Mouse (Mus musculus) adrenal gland, postnatal 4 days (tissue): ENCODE data around the gene Dnah2. TPM values are rescaled to one million over a fixed set of nuclear protein-coding genes. Genes with fewer than 3 reads are reported as not detected.

Experiments used
- microRNA-seq: library from miRNA; unstranded; fragments of <30 nt; microRNA quantifications from one replicate; pipeline ENCODE4 v1.2.0, GENCODE M21; 2021
- total RNA-seq, 2 experiments: library from RNA; stranded (reverse); gene quantifications; 2 replicates each; pipeline ENCODE4 v1.2.3; 2021

The Dnah2 gene
- total RNA-seq, 2 experiments from 2014 or later = 1.1 to 1.7 TPM

Small RNA genes within 50 kb of the gene (microRNA-seq; reads per million reads assigned to microRNA genes)
- gene Gm27493 = not detected

Other genes starting within 250 kb of the Dnah2 start
- 10 to 100 TPM; 17.4 to 17.8 TPM for gene Cntrob, start 225.3 kb downstream of the Dnah2 start, total RNA-seq
- gene Trappc1, start 225.1 kb downstream of the Dnah2 start, total RNA-seq = 10 to 100 TPM; 80.3 to 82.5 TPM
- 10 to 100 TPM in 1 of 2 experiments, 1 to 10 TPM in 1; 9.7 to 10.4 TPM for gene Kcnab3, start 222.9 kb downstream of the Dnah2 start, total RNA-seq
- 10 to 100 TPM in 1 of 2 experiments, 1 to 10 TPM in 1; 9.4 to 10.6 TPM for gene Rnf227, start 208.6 kb downstream of the Dnah2 start, total RNA-seq
- gene Chd3, start 179.7 kb downstream of the Dnah2 start, total RNA-seq = 100 to 1,000 TPM; 164 to 190 TPM
- 100 to 1,000 TPM; 118 to 129 TPM for gene Naa38, start 153.6 kb downstream of the Dnah2 start, total RNA-seq
- 10 to 100 TPM; 42.0 to 44.3 TPM for gene Cyb5d1, start 153.5 kb downstream of the Dnah2 start, total RNA-seq
- 10 to 100 TPM; 23.4 to 27.2 TPM for gene Tmem88, start 150.9 kb downstream of the Dnah2 start, total RNA-seq
- gene Kdm6b, start 135.4 kb downstream of the Dnah2 start, total RNA-seq = 10 to 100 TPM; 48.7 to 52.5 TPM
- gene Efnb3, start 11.1 kb upstream of the Dnah2 start, total RNA-seq = 1 to 10 TPM; 9.4 to 9.6 TPM
- gene Wrap53, start 31.1 kb upstream of the Dnah2 start, total RNA-seq = 10 to 100 TPM; 13.0 to 13.1 TPM
- gene Trp53, start 31.2 kb upstream of the Dnah2 start, total RNA-seq = 100 to 1,000 TPM in 1 of 2 experiments, 10 to 100 TPM in 1; 92.4 to 101 TPM
- gene Atp1b2, start 56.8 kb upstream of the Dnah2 start, total RNA-seq = 10 to 100 TPM; 74.6 to 83.4 TPM
- under 1 TPM in 1 of 2 experiments, not detected in 1; 0.59 TPM for gene Shbg, start 68.8 kb upstream of the Dnah2 start, total RNA-seq
- gene Sat2, start 72.9 kb upstream of the Dnah2 start, total RNA-seq = 10 to 100 TPM; 18.3 to 20.9 TPM
- gene Fxr2, start 83.9 kb upstream of the Dnah2 start, total RNA-seq = 100 to 1,000 TPM in 1 of 2 experiments, 10 to 100 TPM in 1; 89.3 to 111 TPM
- gene Sox15, start 106.2 kb upstream of the Dnah2 start, total RNA-seq = under 1 TPM; 0.62 to 0.73 TPM
- gene Mpdu1, start 113.5 kb upstream of the Dnah2 start, total RNA-seq = 100 to 1,000 TPM; 107 to 119 TPM
- 10 to 100 TPM; 11.9 to 12.5 TPM for gene Cd68, start 117.0 kb upstream of the Dnah2 start, total RNA-seq
- gene Eif4a1, start 123.3 kb upstream of the Dnah2 start, total RNA-seq = 100 to 1,000 TPM; 640 to 673 TPM
- gene Senp3, start 133.0 kb upstream of the Dnah2 start, total RNA-seq = 10 to 100 TPM; 86.6 to 90.7 TPM
- 1 to 10 TPM; 4.2 to 5.2 TPM for gene Tnfsf13, start 136.7 kb upstream of the Dnah2 start, total RNA-seq
- 10 to 100 TPM; 23.0 to 23.1 TPM for gene Tnfsf12, start 146.7 kb upstream of the Dnah2 start, total RNA-seq
- 1 to 10 TPM; 3.1 to 4.6 TPM for gene Tnfsfm13, start 147.0 kb upstream of the Dnah2 start, total RNA-seq
- 100 to 1,000 TPM in 1 of 2 experiments, 10 to 100 TPM in 1; 92.4 to 108 TPM for gene Polr2a, start 209.5 kb upstream of the Dnah2 start, total RNA-seq
- not detected for gene Slc35g3, start 212.9 kb upstream of the Dnah2 start, total RNA-seq
- gene Zbtb4, start 216.8 kb upstream of the Dnah2 start, total RNA-seq = 10 to 100 TPM; 48.5 to 58.3 TPM
- 1 to 10 TPM; 3.6 to 4.0 TPM for gene Chrnb1, start 246.8 kb upstream of the Dnah2 start, total RNA-seq